Mouse (Mus musculus): ENCODE results near the gene Clasp1. TPM values are rescaled to one million over a fixed set of nuclear protein-coding genes. Genes with fewer than 3 reads are reported as not detected.

Clasp1 gene
- polyA plus RNA-seq, 1 experiment = 86.3 TPM

DNA sequence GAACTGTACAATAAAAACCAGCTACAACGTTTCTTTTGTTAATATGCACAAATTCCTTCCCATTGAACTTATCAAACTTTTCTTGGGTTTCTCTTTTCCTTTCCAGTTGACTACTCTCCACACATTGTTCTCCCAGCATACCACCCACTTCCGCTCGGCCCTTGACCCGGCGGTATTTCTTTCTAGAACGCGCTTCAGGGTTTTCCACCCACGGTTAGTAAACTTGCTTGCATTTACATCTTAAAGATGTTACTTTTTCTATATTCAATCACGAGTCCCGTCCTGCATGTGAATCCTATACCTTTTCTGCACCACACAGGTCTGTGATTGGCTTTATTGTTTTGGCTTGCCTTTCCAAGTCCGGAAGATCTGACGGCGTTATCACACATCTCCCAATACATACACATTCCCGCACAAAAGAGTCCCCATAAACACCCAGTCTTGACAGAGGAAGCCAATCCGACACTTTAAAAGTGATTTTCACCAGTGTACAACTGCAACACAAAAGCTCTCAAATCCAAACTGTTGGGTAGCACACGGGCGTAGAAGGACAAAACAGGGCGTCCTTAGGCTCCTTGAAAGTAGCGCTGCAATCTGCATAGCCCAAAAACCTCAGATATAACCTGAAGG is 616 bp upstream of the Clasp1 start:
- Histone ChIP-seq H3K4me1 (ENCODE audit: control insufficient read depth, insufficient read depth, low read length) (no peaks in the 10 kb centered on the region), H3K4me3 (ENCODE audit: insufficient read depth, low read length) (peak overlapping the region; percentile 61), H3K27ac (ENCODE audit: insufficient read depth, low read length) (peak overlapping the region; percentile 15)
- TF ChIP-seq CTCF (IDR thresholded peaks at IDR 0.05; ENCODE audit: borderline replicate concordance, insufficient read depth, low read length) = no peak
- 0 out of 2 replicates have a peak, but pooled peaks have one; percentile 45 for TF ChIP-seq POLR2A (IDR thresholded peaks at IDR 0.05; ENCODE audit: low read depth, low read length)

DNA sequence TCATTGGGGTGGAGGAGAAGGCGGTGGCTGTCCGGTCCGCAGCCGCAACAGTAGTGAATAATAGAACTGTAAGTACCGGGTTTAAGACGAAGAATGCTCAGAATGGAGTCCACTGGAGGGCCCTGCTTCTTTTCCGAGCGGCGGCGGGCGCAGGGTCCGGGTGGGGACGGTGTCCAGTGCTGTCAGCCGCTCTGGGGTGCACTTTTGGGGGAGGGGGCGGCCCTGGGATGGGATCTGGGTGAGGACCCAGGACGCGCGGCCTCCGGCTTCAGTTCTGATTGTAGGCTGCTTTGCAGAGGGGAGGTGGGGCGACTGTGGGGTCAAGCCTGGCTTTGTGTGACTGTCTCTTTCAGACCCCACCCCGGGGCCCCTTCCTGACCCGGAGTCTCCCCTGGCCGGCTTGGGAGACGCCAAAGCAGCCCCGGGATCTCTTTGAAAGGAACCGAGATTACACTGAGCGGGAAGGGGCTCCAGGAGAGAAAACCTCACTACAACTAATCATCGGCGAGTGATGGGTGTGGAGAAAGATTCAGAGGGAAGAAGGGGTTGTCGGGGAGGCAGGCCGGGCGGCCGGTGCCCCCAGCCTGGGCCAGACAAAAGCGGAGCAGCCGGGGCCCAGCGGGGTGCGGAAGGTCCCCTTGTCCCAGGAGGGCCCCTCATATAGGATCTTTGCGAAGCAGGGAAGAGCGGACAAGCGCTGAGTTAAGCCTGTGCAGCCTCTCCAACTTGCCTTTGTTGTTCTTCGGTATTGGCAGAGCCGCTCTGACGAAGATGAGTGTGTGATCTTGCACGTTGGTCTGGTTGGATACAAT is 802 bp downstream of the Clasp1 start:
- TF ChIP-seq CTCF (IDR thresholded peaks at IDR 0.05; ENCODE audit: borderline replicate concordance, insufficient read depth, low read length) = no peak
- TF ChIP-seq POLR2A (IDR thresholded peaks at IDR 0.05; ENCODE audit: low read depth, low read length) = peak; percentile 71
- Histone ChIP-seq H3K4me3 (ENCODE audit: insufficient read depth, low read length) (peak overlapping the region; percentile 61), H3K27ac (ENCODE audit: insufficient read depth, low read length) (peak overlapping the region; percentile 74), H3K4me1 (ENCODE audit: control insufficient read depth, insufficient read depth, low read length) (no peaks in the 10 kb centered on the region)

DNA sequence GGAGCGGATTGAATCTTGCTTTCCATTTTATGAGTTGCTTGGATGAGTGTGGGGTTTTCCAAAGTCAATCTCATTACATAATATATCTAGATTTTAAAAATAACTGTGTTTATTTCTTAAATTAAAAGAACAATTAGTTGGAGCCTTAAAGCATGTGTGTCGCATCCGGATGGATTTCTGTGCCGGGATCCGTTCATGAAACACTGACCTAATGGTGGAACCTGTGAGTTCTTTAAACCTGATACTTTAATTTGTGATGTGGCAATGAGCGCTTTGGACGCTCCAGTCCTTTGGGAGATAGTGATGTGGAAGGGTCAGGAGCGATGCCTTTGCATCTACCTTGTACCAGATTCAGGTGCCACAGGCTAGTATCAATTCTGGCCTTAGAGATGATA is 1.4 kb downstream of the Clasp1 start:
- TF ChIP-seq CTCF (IDR thresholded peaks at IDR 0.05; ENCODE audit: borderline replicate concordance, insufficient read depth, low read length) (no peak), POLR2A (IDR thresholded peaks at IDR 0.05; ENCODE audit: low read depth, low read length) (no peak)
- no peaks in the 10 kb centered on the region for H3K4me1 ChIP-seq (ENCODE audit: control insufficient read depth, insufficient read depth, low read length)
- peak overlapping the region; percentile 61 for H3K4me3 ChIP-seq (ENCODE audit: insufficient read depth, low read length)
- peak overlapping the region; percentile 74; the same call in 1 of the 2 replicates for H3K27ac ChIP-seq (ENCODE audit: insufficient read depth, low read length)

DNA sequence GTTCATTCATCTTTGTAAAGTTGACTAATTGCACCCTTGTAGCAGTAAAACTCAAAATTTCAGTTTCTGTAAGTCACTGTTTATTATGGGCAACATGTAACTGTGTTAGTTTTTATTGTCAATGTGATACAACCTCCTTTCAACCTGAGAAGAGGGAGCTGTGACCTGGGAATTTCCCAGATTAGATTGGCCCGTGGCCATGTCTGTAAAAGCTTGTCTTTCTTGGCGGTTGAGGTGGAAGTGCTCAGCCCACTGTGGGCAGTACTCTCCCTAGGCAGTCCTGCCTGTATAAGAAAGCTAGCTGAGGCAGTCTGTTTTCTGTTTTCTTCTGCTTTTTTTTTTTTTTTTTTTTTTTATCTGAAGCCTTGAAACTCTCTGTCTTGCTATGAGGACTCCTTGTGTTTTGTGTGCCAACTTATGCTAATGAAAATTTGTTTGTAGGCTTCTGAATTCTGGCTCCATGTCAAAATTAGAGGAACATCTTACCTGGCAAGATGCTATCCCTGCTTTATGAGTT is 2.1 kb downstream of the Clasp1 start:
- H3K4me3 ChIP-seq (ENCODE audit: insufficient read depth, low read length) = peak overlapping the region; percentile 61; the same call in 1 of the 2 replicates
- H3K27ac ChIP-seq (ENCODE audit: insufficient read depth, low read length) = no peak overlapping the region
- TF ChIP-seq POLR2A (IDR thresholded peaks at IDR 0.05; ENCODE audit: low read depth, low read length) (no peak), CTCF (IDR thresholded peaks at IDR 0.05; ENCODE audit: borderline replicate concordance, insufficient read depth, low read length) (no peak)
- no peaks in the 10 kb centered on the region for H3K4me1 ChIP-seq (ENCODE audit: control insufficient read depth, insufficient read depth, low read length)

DNA sequence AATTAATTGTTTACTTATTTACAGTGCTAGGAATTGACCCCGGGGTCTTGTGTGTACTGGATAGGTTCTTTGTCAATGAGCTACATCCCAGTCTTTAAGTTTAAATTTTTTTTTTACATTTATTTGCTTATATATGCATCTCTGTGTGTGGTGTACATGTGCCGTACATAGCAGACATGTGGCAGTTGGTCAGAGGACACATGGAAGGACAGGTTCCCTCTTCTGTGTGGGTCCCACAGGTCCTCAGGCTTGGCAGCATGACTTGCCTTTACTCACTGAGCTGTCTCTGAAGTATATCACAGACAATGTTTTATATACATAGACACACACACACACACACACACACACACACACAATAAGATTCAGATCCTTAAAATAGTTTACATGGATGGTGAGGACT is 3.4 kb downstream of the Clasp1 start:
- no peak overlapping the region for H3K27ac ChIP-seq (ENCODE audit: insufficient read depth, low read length)
- H3K4me3 ChIP-seq (ENCODE audit: insufficient read depth, low read length) = no peak overlapping the region
- H3K4me1 ChIP-seq (ENCODE audit: control insufficient read depth, insufficient read depth, low read length) = no peaks in the 10 kb centered on the region
- TF ChIP-seq CTCF (IDR thresholded peaks at IDR 0.05; ENCODE audit: borderline replicate concordance, insufficient read depth, low read length) = no peak
- no peak for TF ChIP-seq POLR2A (IDR thresholded peaks at IDR 0.05; ENCODE audit: low read depth, low read length)

DNA sequence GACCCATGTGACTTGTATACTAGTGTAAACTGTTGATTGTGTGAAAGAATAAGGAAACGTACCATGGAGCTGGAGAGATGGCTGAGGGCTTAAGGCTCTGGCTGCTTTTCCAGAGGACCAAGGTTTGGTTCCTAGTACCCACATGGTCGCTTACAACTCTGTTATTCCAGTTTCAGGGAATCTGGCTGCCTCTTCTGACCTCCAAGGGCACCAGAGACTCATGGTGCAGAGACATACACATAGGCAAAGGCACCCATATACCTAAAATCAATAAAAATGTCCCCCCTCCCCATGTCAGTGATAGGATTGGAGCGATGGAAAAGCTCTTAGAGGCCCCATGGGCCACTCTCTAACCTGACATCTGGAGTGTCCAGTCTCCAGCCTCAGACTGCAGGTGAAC is 5.1 kb downstream of the Clasp1 start:
- TF ChIP-seq POLR2A (IDR thresholded peaks at IDR 0.05; ENCODE audit: low read depth, low read length) = no peak
- no peak for TF ChIP-seq CTCF (IDR thresholded peaks at IDR 0.05; ENCODE audit: borderline replicate concordance, insufficient read depth, low read length)
- H3K27ac ChIP-seq (ENCODE audit: insufficient read depth, low read length) = no peak overlapping the region
- peaks cover 5% of the 10 kb centered on the region; the same call in 1 of the 2 replicates for H3K4me1 ChIP-seq (ENCODE audit: control insufficient read depth, insufficient read depth, low read length)
- no peak overlapping the region for H3K4me3 ChIP-seq (ENCODE audit: insufficient read depth, low read length)

DNA sequence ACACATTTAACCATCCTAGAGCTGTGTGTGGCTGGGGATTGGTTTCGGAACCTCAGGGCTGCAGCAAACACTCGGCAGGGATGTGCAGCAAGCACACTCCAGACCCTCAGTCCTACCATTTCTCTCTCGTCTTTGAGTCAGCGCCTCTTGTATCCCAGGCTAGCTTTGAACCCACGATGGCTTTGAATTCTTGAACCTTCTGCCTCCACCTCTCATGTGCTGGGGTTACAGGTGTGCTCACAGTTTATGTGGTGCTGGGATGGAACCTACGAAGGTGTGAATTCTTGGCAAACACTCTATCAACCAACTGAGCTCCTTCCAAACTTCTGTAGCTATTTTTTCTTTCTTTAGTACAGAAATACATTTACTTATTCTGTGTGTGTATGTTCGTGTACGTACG is 9.0 kb downstream of the Clasp1 start:
- H3K4me3 ChIP-seq (ENCODE audit: insufficient read depth, low read length) = no peak overlapping the region
- H3K27ac ChIP-seq (ENCODE audit: insufficient read depth, low read length) = no peak overlapping the region
- H3K4me1 ChIP-seq (ENCODE audit: control insufficient read depth, insufficient read depth, low read length) = peaks cover 16% of the 10 kb centered on the region
- TF ChIP-seq POLR2A (IDR thresholded peaks at IDR 0.05; ENCODE audit: low read depth, low read length) = no peak

DNA sequence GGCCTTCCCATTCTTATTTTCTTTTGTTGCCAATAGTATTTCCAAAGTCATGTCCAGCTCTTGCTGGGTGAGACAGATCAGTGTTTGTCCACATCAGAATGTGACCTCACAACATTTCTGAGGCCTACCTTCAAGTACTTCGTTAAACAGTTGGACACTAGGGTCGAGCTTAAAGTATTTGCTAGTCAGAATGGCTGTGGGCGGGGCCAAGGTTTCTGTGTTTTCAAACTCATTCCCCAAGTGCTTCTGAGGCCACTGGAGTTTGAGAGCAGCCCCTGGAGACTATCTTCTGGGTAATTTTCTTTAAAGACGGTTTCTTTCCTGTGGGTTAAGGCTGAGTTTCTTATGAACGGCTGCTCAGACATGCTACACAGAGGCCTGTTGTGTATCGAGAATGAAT is 9.7 kb downstream of the Clasp1 start:
- Histone ChIP-seq H3K4me3 (ENCODE audit: insufficient read depth, low read length) (no peak overlapping the region), H3K4me1 (ENCODE audit: control insufficient read depth, insufficient read depth, low read length) (peaks cover 16% of the 10 kb centered on the region), H3K27ac (ENCODE audit: insufficient read depth, low read length) (peak overlapping the region; percentile 31)
- TF ChIP-seq CTCF (IDR thresholded peaks at IDR 0.05; ENCODE audit: borderline replicate concordance, insufficient read depth, low read length) (no peak), POLR2A (IDR thresholded peaks at IDR 0.05; ENCODE audit: low read depth, low read length) (no peak)

DNA sequence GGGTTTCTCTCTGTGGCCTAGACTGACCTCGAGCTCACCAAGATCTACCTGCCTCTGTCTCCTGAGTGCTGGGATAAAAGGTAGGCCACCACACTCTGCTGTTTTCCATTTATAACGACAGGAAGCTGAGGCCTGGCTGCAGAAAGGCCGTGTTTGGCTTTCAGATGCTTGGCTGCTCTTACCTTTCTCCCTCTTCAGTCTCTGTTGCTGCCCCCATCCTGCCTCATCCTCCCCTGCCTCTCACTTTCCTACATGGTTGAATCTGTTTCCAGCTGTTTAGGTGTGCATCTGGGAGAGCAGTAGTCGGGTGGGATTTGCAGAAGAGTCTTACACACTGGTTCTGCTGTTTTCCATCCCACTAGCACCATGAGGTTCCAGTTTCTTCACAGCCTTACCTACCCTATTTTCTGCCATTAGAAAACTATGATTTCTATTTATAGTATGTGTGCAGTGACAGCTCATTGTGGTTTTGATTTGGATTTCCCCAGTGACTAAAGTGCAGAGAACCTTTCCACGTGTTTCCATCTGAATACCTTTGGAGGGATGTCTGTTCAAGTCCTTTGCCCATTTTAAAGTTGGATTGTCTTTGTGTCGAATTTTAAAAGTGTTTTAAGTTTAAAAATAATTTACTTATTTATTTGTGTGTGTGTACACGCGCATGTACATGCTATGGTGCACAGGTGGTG is 10.9 kb downstream of the Clasp1 start:
- TF ChIP-seq CTCF (IDR thresholded peaks at IDR 0.05; ENCODE audit: borderline replicate concordance, insufficient read depth, low read length) = no peak
- no peak for TF ChIP-seq POLR2A (IDR thresholded peaks at IDR 0.05; ENCODE audit: low read depth, low read length)
- Histone ChIP-seq H3K4me3 (ENCODE audit: insufficient read depth, low read length) (no peak overlapping the region), H3K4me1 (ENCODE audit: control insufficient read depth, insufficient read depth, low read length) (peaks cover 16% of the 10 kb centered on the region), H3K27ac (ENCODE audit: insufficient read depth, low read length) (no peak overlapping the region; the same call in 1 of the 2 replicates)
